Mouse (Mus musculus): ENCODE data around the gene Dexi. TPM values are rescaled to one million over a fixed set of nuclear protein-coding genes. Genes with fewer than 3 reads are reported as not detected.
A peak's percentile ranks its signal among the peaks of the same experiment; 100 is the strongest.

Gene Dexi
- total RNA-seq, 2 experiments from 2014 or later, result 29.4 to 32.5 TPM

- intact Hi-C loops (cut with DNase I), result no loop called here
- DNase-seq, result peak; percentile 33 to 36
These were observed 32.2 kb downstream of the Dexi start for GRCm38 (mm10) chr16:10510477-10511133.

GRCm38 (mm10) chr16:10508691-10509090 is 34.2 kb downstream of the Dexi start:
- intact Hi-C loops (cut with DNase I), result no loop called here
- no peak for DNase-seq

GRCm38 (mm10) chr16:10507445-10507844 is 35.4 kb downstream of the Dexi start:
- intact Hi-C loops (cut with DNase I), result no loop called here
- DNase-seq, result no peak

GRCm38 (mm10) chr16:10503058-10503457 is 39.8 kb downstream of the Dexi start:
- DNase-seq, result no peak
- intact Hi-C loops (cut with DNase I), result no loop called here

- DNase-seq, result peak; percentile 45 to 62
- intact Hi-C loops (cut with DNase I), result no loop called here
These were observed 41.0 kb downstream of the Dexi start for GRCm38 (mm10) chr16:10501865-10502264.

GRCm38 (mm10) chr16:10499122-10499521 is 43.7 kb downstream of the Dexi start:
- no peak for DNase-seq
- intact Hi-C loops (cut with DNase I), result no loop called here

GRCm38 (mm10) chr16:10498096-10498602 is 44.7 kb downstream of the Dexi start:
- DNase-seq, result peak in 1 of 2 experiments; percentile 18
- intact Hi-C loops (cut with DNase I), result no loop called here

GRCm38 (mm10) chr16:10495824-10496298 is 47.0 kb downstream of the Dexi start:
- intact Hi-C loops (cut with DNase I), result no loop called here
- no peak for DNase-seq

- intact Hi-C loops (cut with DNase I), result no loop called here
- no peak for DNase-seq
These were observed 50.3 kb downstream of the Dexi start for GRCm38 (mm10) chr16:10492587-10492986.

- intact Hi-C loops (cut with DNase I), result no loop called here
- no peak for DNase-seq
These were observed 51.1 kb downstream of the Dexi start for GRCm38 (mm10) chr16:10491716-10492115.

GRCm38 (mm10) chr16:10490503-10491150 is 52.2 kb downstream of the Dexi start:
- no peak for DNase-seq
- intact Hi-C loops (cut with DNase I), result no loop called here

GRCm38 (mm10) chr16:10489904-10490457 is 52.9 kb downstream of the Dexi start:
- intact Hi-C loops (cut with DNase I), result no loop called here
- DNase-seq, result no peak

- intact Hi-C loops (cut with DNase I), result no loop called here
- DNase-seq, result no peak
These were observed 53.4 kb downstream of the Dexi start for GRCm38 (mm10) chr16:10489483-10489882.

- no peak for DNase-seq
- intact Hi-C loops (cut with DNase I), result no loop called here
These were observed 53.9 kb downstream of the Dexi start for GRCm38 (mm10) chr16:10488769-10489481.

- DNase-seq, result no peak
- intact Hi-C loops (cut with DNase I), result no loop called here
These were observed 54.9 kb downstream of the Dexi start for GRCm38 (mm10) chr16:10487895-10488493.

GRCm38 (mm10) chr16:10486993-10487392 is 55.9 kb downstream of the Dexi start:
- DNase-seq, result no peak
- intact Hi-C loops (cut with DNase I), result no loop called here

- intact Hi-C loops (cut with DNase I), result no loop called here
- no peak for DNase-seq
These were observed 60.5 kb downstream of the Dexi start for GRCm38 (mm10) chr16:10482343-10482742.

GRCm38 (mm10) chr16:10479857-10480256 is 63.0 kb downstream of the Dexi start, which contains the start of gene Ciita:
TSS of gene Ciita (plus strand) at chr16:10480059.
- DNase-seq, result no peak
- intact Hi-C loops (cut with DNase I), result no loop called here

GRCm38 (mm10) chr16:10475919-10476318 is 66.9 kb downstream of the Dexi start:
- no peak for DNase-seq
- intact Hi-C loops (cut with DNase I), result no loop called here

- DNase-seq, result no peak
- intact Hi-C loops (cut with DNase I), result no loop called here
These were observed 67.9 kb downstream of the Dexi start for GRCm38 (mm10) chr16:10474956-10475355.

All from heart, postnatal 14 days (tissue).